Mouse (Mus musculus): Measurements from ENCODE around the gene Mapt.

- TF ChIP-seq GATA1 (IDR thresholded peaks at IDR 0.05; ENCODE audit: borderline replicate concordance, low read length) (no peak), FLI1 (IDR thresholded peaks at IDR 0.05; ENCODE audit: low read length) (no peak)
These were observed 41.2 kb downstream of the Mapt start for GRCm38 (mm10) chr11:104272352-104272751.
